Mouse (Mus musculus) lung, postnatal 0 days (tissue): ENCODE data around the gene Etv3. TPM values are rescaled to one million over a fixed set of nuclear protein-coding genes. Genes with fewer than 3 reads are reported as not detected.

Source experiments
- ATAC-seq: fragments of 200-750 bp; cut with Nextera tagmentation; 2 replicates; pipeline ENCODE4 v1.8.0; 2017; ENCODE audit warnings: moderate library complexity
- DNase-seq: peaks from one replicate; pipeline ENCODE4 v3.0.0-alpha.2; 2016; ENCODE audit warnings: low spot score
- H3K27ac ChIP-seq: fragments of 300-500 bp; sonication (generic); 2 replicates; pipeline ENCODE4 v1.5.1; 2014; ENCODE audit warnings: antibody characterized with exemption, mild to moderate bottlenecking, low read length, mixed read lengths
- H3K27me3 ChIP-seq: fragments of 300-500 bp; sonication (generic); replicated peaks from 2 replicates; pipeline ENCODE4 v1.6.1; 2014; ENCODE audit warnings: low read length, mixed read lengths; ENCODE audit not compliant: insufficient read depth
- H3K36me3 ChIP-seq: fragments of 300-500 bp; sonication (generic); 2 replicates; pipeline ENCODE4 v1.6.1; 2014; ENCODE audit warnings: low read length, mixed read lengths; ENCODE audit not compliant: insufficient read depth
- H3K4me1 ChIP-seq: fragments of 300-500 bp; sonication (generic); 2 replicates; pipeline ENCODE4 v1.6.1; 2014; ENCODE audit warnings: antibody characterized with exemption, low read depth, low read length, mixed read lengths; ENCODE audit not compliant: insufficient read depth
- H3K4me2 ChIP-seq: fragments of 300-500 bp; sonication (generic); replicated peaks from 2 replicates; pipeline ENCODE4 v1.6.1; 2014; ENCODE audit warnings: low read depth, mild to moderate bottlenecking, low read length, moderate library complexity, mixed read lengths
- H3K4me3 ChIP-seq: fragments of 300-500 bp; sonication (generic); 2 replicates; pipeline ENCODE4 v1.5.1; 2014; ENCODE audit warnings: low read depth, low read length
- H3K9ac ChIP-seq: fragments of 300-500 bp; sonication (generic); replicated peaks from 2 replicates; pipeline ENCODE4 v1.6.1; 2014; ENCODE audit warnings: low read depth, mild to moderate bottlenecking
- H3K9me3 ChIP-seq: fragments of 300-500 bp; sonication (generic); 2 replicates; pipeline ENCODE4 v1.6.1; 2016; ENCODE audit warnings: low read length, mixed read lengths
- CTCF ChIP-seq: IDR thresholded peaks from 2 replicates; pipeline ENCODE4 v1.5.1; 2016; ENCODE audit warnings: antibody characterized with exemption, mild to moderate bottlenecking
- EP300 ChIP-seq: IDR thresholded peaks from 2 replicates; pipeline ENCODE4 v1.6.1; 2016; ENCODE audit warnings: antibody characterized with exemption, mild to moderate bottlenecking, control low read depth
- WGBS: fragments of 180-500 bp; shearing (Covaris S2); extraction: QIAGEN DNeasy Blood & Tissue Kit; methylation state at CpG from one replicate; pipeline ENCODE4 v1.1.7; 2014; 5-methylcytosine and 5-hydroxymethylcytosine counted together
- polyA plus RNA-seq: library from polyadenylated mRNA; unstranded; fragments of >200 nt; fragmentation: Nextera tagmentation; extraction: Ambion mirVana; gene quantifications from 2 replicates; pipeline ENCODE4 v1.2.1, GENCODE M21; 2015

Etv3 gene
- polyA plus RNA-seq, 1 experiment from 2014 or later = 13.8 TPM

DNA sequence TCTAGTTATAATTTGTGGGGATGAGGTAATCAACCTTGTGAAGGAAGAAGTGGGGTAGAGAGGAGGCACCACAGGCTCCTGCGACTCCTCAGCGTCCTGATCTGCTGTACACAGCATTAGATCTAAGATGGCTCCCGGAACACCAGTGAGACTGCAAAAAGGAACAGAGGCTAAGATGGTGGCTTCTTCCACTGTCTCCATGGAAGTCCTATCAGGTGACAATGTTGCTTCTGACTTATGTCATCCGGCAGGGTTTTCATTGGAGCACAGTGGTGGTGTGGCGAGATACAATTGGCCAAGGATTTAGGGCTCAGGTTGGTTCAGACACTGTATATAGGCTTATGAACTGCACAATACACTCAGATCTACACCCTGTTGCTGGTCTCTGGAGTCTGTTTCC, 43.5 kb downstream of the Etv3 start:
- no peak overlapping the region for H3K27ac ChIP-seq
- H3K4me3 ChIP-seq = no peak overlapping the region
- no peaks in the 10 kb centered on the region for H3K27me3 ChIP-seq
- 92% methylated on average over 5 of the region's 5 CpGs for WGBS
- H3K9me3 ChIP-seq = no peaks in the 10 kb centered on the region
- no peak overlapping the region for H3K9ac ChIP-seq
- H3K4me2 ChIP-seq = no peak overlapping the region
- TF ChIP-seq CTCF (no peak), EP300 (no peak)
- H3K4me1 ChIP-seq = 0 out of 2 replicates have a peak, but pooled peaks cover 3% of the 10 kb centered on the region
- ATAC-seq (no peak), DNase-seq (no peak)
- H3K36me3 ChIP-seq = no peaks in the 10 kb centered on the region

DNA sequence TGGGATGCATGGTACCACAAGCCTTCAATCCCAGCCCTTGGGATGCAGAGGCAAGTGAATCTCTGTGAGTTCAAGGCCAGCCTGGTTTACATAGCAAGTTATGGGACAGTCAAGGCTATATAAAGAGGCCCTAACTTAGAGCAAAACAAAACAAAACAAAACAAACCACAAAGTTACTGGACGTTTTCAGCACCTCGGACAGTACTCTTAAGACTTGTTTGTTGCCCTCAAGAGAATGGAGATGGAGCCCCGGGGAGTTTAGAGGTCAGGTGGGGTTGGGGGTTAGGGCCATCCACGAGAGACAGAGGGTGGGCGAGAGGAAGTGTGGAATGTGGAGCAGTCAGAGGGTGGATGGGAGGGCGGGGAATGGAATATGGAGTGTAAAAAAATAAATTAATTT, 50.6 kb downstream of the Etv3 start:
- Histone ChIP-seq H3K27me3 (no peaks in the 10 kb centered on the region), H3K4me1 (no peaks in the 10 kb centered on the region), H3K9me3 (no peaks in the 10 kb centered on the region), H3K4me3 (no peak overlapping the region), H3K27ac (no peak overlapping the region), H3K9ac (no peak overlapping the region), H3K4me2 (no peak overlapping the region), H3K36me3 (no peaks in the 10 kb centered on the region)
- 18% methylated on average over 6 of the region's 6 CpGs for WGBS
- TF ChIP-seq EP300 (no peak), CTCF (no peak)
- DNase-seq (no peak), ATAC-seq (no peak)

DNA sequence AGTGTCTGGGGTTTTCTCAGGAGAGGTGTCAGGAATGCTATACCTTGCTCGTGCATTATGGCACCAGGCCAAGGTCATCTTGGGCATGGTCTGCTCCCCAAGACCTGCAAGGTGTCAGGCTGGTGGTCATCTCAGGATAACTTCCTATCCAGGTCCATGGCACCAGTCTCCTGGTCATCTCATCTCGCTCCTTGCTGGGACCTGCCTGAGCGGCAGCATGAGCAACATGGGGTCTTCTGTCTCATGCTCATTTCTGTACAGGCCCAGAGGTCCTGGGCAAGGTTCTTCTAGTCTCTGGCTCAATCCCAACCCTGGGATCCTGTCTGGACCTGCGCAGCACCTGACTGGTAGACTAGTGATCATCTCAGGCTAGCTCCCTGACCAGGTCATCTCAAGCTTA, 57.1 kb downstream of the Etv3 start:
- Histone ChIP-seq H3K9me3 (no peaks in the 10 kb centered on the region), H3K4me1 (no peaks in the 10 kb centered on the region), H3K4me2 (no peak overlapping the region), H3K27ac (no peak overlapping the region), H3K4me3 (no peak overlapping the region), H3K9ac (no peak overlapping the region), H3K36me3 (no peaks in the 10 kb centered on the region), H3K27me3 (no peaks in the 10 kb centered on the region)
- 90% methylated on average over 4 of the region's 4 CpGs for WGBS
- DNase-seq = no peak
- no peak for ATAC-seq
- TF ChIP-seq EP300 = no peak
- no peak for TF ChIP-seq CTCF

Other genes starting within 250 kb of the Etv3 start
- 0.25 and 0.27 TPM in 2 replicates for gene Cd5l, start 167.5 kb upstream of the Etv3 start, polyA plus RNA-seq
- gene Fcrl1, start 149.0 kb upstream of the Etv3 start, polyA plus RNA-seq = 0.35 and 0.60 TPM in 2 replicates
- not detected in 2 replicates for gene Fcrl5, start 89.6 kb upstream of the Etv3 start, polyA plus RNA-seq
- gene Arhgef11, start 92.2 kb downstream of the Etv3 start, polyA plus RNA-seq = 9.8 and 10.7 TPM in 2 replicates
- 8.9 and 9.3 TPM in 2 replicates for gene Lrrc71, start 223.2 kb downstream of the Etv3 start, polyA plus RNA-seq